Mouse (Mus musculus): ENCODE results near the gene Sox8.

DNA sequence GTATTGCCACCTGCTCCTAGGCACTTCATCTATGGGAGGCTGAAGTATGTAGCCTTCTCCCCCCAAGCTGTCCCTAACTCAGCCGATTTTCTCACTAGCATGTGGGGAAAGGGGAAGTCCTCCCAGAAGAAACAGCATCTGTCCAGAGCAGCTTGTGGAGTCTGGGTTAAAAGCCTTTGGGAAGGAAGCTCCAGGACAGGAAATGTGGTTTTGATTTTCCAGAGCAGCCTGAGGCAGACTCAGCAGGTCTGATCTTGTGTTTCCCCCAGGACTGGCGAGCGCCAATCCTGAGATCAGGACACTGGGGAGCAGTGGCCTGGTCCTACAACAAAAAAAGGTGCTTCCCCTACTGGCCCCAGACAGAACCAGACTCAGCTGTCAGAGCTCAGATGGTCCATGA is 15.3 kb downstream of the Sox8 start:
- TF ChIP-seq POLR2A (IDR thresholded peaks at IDR 0.05; ENCODE audit: control insufficient read depth, low read depth, low read length) (no peak), CTCF (IDR thresholded peaks at IDR 0.05; ENCODE audit: control insufficient read depth, insufficient read depth, insufficient replicate concordance, low read depth, low read length) (no peak)
